Mouse (Mus musculus): ENCODE measurements at regions not wholly inside any gene's neighbourhood (a gene's known extent, or its start where the extent isn't known, plus 50 kb on each side); places are given as distances from the start of the nearest gene placed in this dataset.

- no peaks in the 10 kb centered on the region for H3K27me3 ChIP-seq (ENCODE audit: control insufficient read depth, insufficient read depth, insufficient read length)
- no peaks in the 10 kb centered on the region for H3K36me3 ChIP-seq (ENCODE audit: control insufficient read depth, insufficient read depth)
- TF ChIP-seq MAX (IDR thresholded peaks at IDR 0.05; ENCODE audit: low read depth) (no peak), MYOD1 (IDR thresholded peaks at IDR 0.05; ENCODE audit: control insufficient read depth in 1 of 3, insufficient read length in 2 of 3, low read depth in 2 of 3) (no peak), USF1 (IDR thresholded peaks at IDR 0.05; ENCODE audit: low read depth) (no peak), TCF3 (IDR thresholded peaks at IDR 0.05; ENCODE audit: insufficient read length, low read depth) (no peak), E2F4 (IDR thresholded peaks at IDR 0.05; ENCODE audit: insufficient read depth) (no peak), CEBPB (IDR thresholded peaks at IDR 0.05; ENCODE audit: insufficient read depth, poor library complexity, severe bottlenecking) (no peak), REST (IDR thresholded peaks at IDR 0.05; ENCODE audit: insufficient read depth, insufficient read length) (no peak), SRF (IDR thresholded peaks at IDR 0.05; ENCODE audit: control insufficient read depth, insufficient read length, low read depth) (no peak), TCF12 (IDR thresholded peaks at IDR 0.05; ENCODE audit: insufficient read depth, poor library complexity, severe bottlenecking) (no peak), POLR2A (IDR thresholded peaks at IDR 0.05; ENCODE audit: insufficient read length, low read depth) (no peak), MYOG (IDR thresholded peaks at IDR 0.05; ENCODE audit: control insufficient read depth in 1 of 3, insufficient read depth in 1 of 3, insufficient read length in 2 of 3, low read depth in 2 of 3) (no peak), POLR2AphosphoS2 (IDR thresholded peaks at IDR 0.05; ENCODE audit: insufficient read length, low read depth) (no peak)
- H3ac ChIP-seq (ENCODE audit: control insufficient read depth, insufficient read length) = no peak overlapping the region
- peak overlapping the region; percentile 2 for H3K4me3 ChIP-seq
- no peaks in the 10 kb centered on the region for H3K79me2 ChIP-seq (ENCODE audit: control insufficient read depth, insufficient read depth)
- H3K4me2 ChIP-seq (ENCODE audit: low read depth) = peak overlapping the region; percentile 71
Measured at GRCm38 (mm10) chr9:120691971-120692401, 120.7 kb downstream of the Rpl14 start.

- Histone ChIP-seq H3ac (ENCODE audit: control insufficient read depth, insufficient read length) (no peak overlapping the region), H3K79me2 (ENCODE audit: control insufficient read depth, insufficient read depth) (no peaks in the 10 kb centered on the region), H3K27me3 (ENCODE audit: control insufficient read depth, insufficient read depth, insufficient read length) (no peaks in the 10 kb centered on the region), H3K36me3 (ENCODE audit: control insufficient read depth, insufficient read depth) (no peaks in the 10 kb centered on the region), H3K4me3 (no peak overlapping the region), H3K4me2 (ENCODE audit: low read depth) (no peak overlapping the region)
- TF ChIP-seq TCF3 (IDR thresholded peaks at IDR 0.05; ENCODE audit: insufficient read length, low read depth) = no peak
- TF ChIP-seq SRF (IDR thresholded peaks at IDR 0.05; ENCODE audit: control insufficient read depth, insufficient read length, low read depth) = no peak
- TF ChIP-seq MAX (IDR thresholded peaks at IDR 0.05; ENCODE audit: low read depth) = no peak
Measured at GRCm38 (mm10) chr9:120694457-120694856, 123.2 kb downstream of the Rpl14 start.

- Histone ChIP-seq H3ac (ENCODE audit: control insufficient read depth, insufficient read length) (no peak overlapping the region), H3K4me3 (no peak overlapping the region), H3K4me2 (ENCODE audit: low read depth) (no peak overlapping the region), H3K36me3 (ENCODE audit: control insufficient read depth, insufficient read depth) (no peaks in the 10 kb centered on the region), H3K27me3 (ENCODE audit: control insufficient read depth, insufficient read depth, insufficient read length) (no peaks in the 10 kb centered on the region), H3K79me2 (ENCODE audit: control insufficient read depth, insufficient read depth) (no peaks in the 10 kb centered on the region)
- TF ChIP-seq TCF12 (IDR thresholded peaks at IDR 0.05; ENCODE audit: insufficient read depth, poor library complexity, severe bottlenecking) = no peak
- no peak for TF ChIP-seq POLR2AphosphoS2 (IDR thresholded peaks at IDR 0.05; ENCODE audit: insufficient read length, low read depth)
- TF ChIP-seq POLR2A (IDR thresholded peaks at IDR 0.05; ENCODE audit: insufficient read length, low read depth) = no peak
- no peak for TF ChIP-seq SRF (IDR thresholded peaks at IDR 0.05; ENCODE audit: control insufficient read depth, insufficient read length, low read depth)
- TF ChIP-seq TCF3 (IDR thresholded peaks at IDR 0.05; ENCODE audit: insufficient read length, low read depth) = no peak
- no peak for TF ChIP-seq REST (IDR thresholded peaks at IDR 0.05; ENCODE audit: insufficient read depth, insufficient read length)
- TF ChIP-seq E2F4 (IDR thresholded peaks at IDR 0.05; ENCODE audit: insufficient read depth) = no peak
- TF ChIP-seq MYOG (IDR thresholded peaks at IDR 0.05; ENCODE audit: control insufficient read depth in 1 of 3, insufficient read depth in 1 of 3, insufficient read length in 2 of 3, low read depth in 2 of 3) = no peak
- TF ChIP-seq MYOD1 (IDR thresholded peaks at IDR 0.05; ENCODE audit: control insufficient read depth in 1 of 3, insufficient read length in 2 of 3, low read depth in 2 of 3) = no peak
- TF ChIP-seq USF1 (IDR thresholded peaks at IDR 0.05; ENCODE audit: low read depth) = no peak
- TF ChIP-seq CEBPB (IDR thresholded peaks at IDR 0.05; ENCODE audit: insufficient read depth, poor library complexity, severe bottlenecking) = no peak
- no peak for TF ChIP-seq MAX (IDR thresholded peaks at IDR 0.05; ENCODE audit: low read depth)
Measured at GRCm38 (mm10) chr9:120695966-120696365, 124.7 kb downstream of the Rpl14 start.

- no peak for TF ChIP-seq MAX (IDR thresholded peaks at IDR 0.05; ENCODE audit: low read depth)
- TF ChIP-seq REST (IDR thresholded peaks at IDR 0.05; ENCODE audit: insufficient read depth, insufficient read length) = no peak
- no peak for TF ChIP-seq SRF (IDR thresholded peaks at IDR 0.05; ENCODE audit: control insufficient read depth, insufficient read length, low read depth)
- TF ChIP-seq MYOD1 (IDR thresholded peaks at IDR 0.05; ENCODE audit: control insufficient read depth in 1 of 3, insufficient read length in 2 of 3, low read depth in 2 of 3) = no peak
- TF ChIP-seq POLR2A (IDR thresholded peaks at IDR 0.05; ENCODE audit: insufficient read length, low read depth) = no peak
- no peak for TF ChIP-seq TCF3 (IDR thresholded peaks at IDR 0.05; ENCODE audit: insufficient read length, low read depth)
- Histone ChIP-seq H3K79me2 (ENCODE audit: control insufficient read depth, insufficient read depth) (no peaks in the 10 kb centered on the region), H3K27me3 (ENCODE audit: control insufficient read depth, insufficient read depth, insufficient read length) (no peaks in the 10 kb centered on the region), H3K4me3 (no peak overlapping the region), H3ac (ENCODE audit: control insufficient read depth, insufficient read length) (no peak overlapping the region), H3K36me3 (ENCODE audit: control insufficient read depth, insufficient read depth) (no peaks in the 10 kb centered on the region), H3K4me2 (ENCODE audit: low read depth) (no peak overlapping the region)
Measured at GRCm38 (mm10) chr9:120697749-120698148, 126.5 kb downstream of the Rpl14 start.

GRCm38 (mm10) chr9:120699781-120700180, 128.5 kb downstream of the Rpl14 start:
- no peak overlapping the region for H3K4me2 ChIP-seq (ENCODE audit: low read depth)
- H3K79me2 ChIP-seq (ENCODE audit: control insufficient read depth, insufficient read depth) = no peaks in the 10 kb centered on the region
- no peaks in the 10 kb centered on the region for H3K27me3 ChIP-seq (ENCODE audit: control insufficient read depth, insufficient read depth, insufficient read length)
- TF ChIP-seq MYOG (IDR thresholded peaks at IDR 0.05; ENCODE audit: control insufficient read depth in 1 of 3, insufficient read depth in 1 of 3, insufficient read length in 2 of 3, low read depth in 2 of 3) (no peak), SRF (IDR thresholded peaks at IDR 0.05; ENCODE audit: control insufficient read depth, insufficient read length, low read depth) (no peak), USF1 (IDR thresholded peaks at IDR 0.05; ENCODE audit: low read depth) (no peak), TCF12 (IDR thresholded peaks at IDR 0.05; ENCODE audit: insufficient read depth, poor library complexity, severe bottlenecking) (no peak), POLR2A (IDR thresholded peaks at IDR 0.05; ENCODE audit: insufficient read length, low read depth) (no peak)
- H3K4me3 ChIP-seq = no peak overlapping the region
- no peak overlapping the region for H3ac ChIP-seq (ENCODE audit: control insufficient read depth, insufficient read length)
- H3K36me3 ChIP-seq (ENCODE audit: control insufficient read depth, insufficient read depth) = no peaks in the 10 kb centered on the region
